Mouse (Mus musculus): ENCODE data around the gene Sdhd. TPM values are rescaled to one million over a fixed set of nuclear protein-coding genes. Genes with fewer than 3 reads are reported as not detected.

Sdhd gene
- total and polyA plus RNA-seq, 3 experiments: 340 to 375 TPM; not detected in 1

DNA sequence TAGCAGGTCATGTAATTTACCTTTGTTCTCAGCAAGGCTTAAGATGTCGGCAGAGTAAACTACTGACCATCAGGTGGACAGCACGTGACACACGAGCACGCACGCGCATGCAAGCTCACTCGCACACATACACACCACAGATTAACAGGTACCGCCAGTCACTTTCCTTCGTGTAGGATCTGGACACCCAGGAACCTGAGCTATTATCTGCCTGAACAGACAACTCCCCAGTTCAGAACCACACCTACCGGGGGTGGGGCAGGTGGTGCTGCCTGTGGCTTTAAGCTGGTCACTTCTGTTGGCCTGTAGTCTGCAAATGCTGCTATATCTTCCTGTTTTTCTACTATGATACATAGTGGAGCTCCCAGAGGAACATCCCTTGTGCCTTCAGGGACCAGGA lies 46.9 kb upstream of the Sdhd start:
- TF ChIP-seq KAT2A (conservative IDR thresholded peaks at IDR 0.05; ENCODE audit: low read depth, low read length) (no peak), ELF1 (IDR thresholded peaks at IDR 0.05; ENCODE audit: low read depth, low read length) (no peak), HCFC1 (IDR thresholded peaks at IDR 0.05; ENCODE audit: low read depth, low read length) (no peak), TBP (IDR thresholded peaks at IDR 0.05; ENCODE audit: low read depth, low read length) (no peak), RAD21 (IDR thresholded peaks at IDR 0.05; ENCODE audit: low read depth, low read length) (no peak), JUND (IDR thresholded peaks at IDR 0.05; ENCODE audit: low read depth, low read length) (no peak), RCOR1 (IDR thresholded peaks at IDR 0.05; ENCODE audit: low read depth, low read length) (no peak), TAL1 (IDR thresholded peaks at IDR 0.05; ENCODE audit: low read length) (no peak), UBTF (IDR thresholded peaks at IDR 0.05; ENCODE audit: borderline replicate concordance, insufficient read depth, low read depth, low read length) (no peak), POLR2AphosphoS5 (IDR thresholded peaks at IDR 0.05; ENCODE audit: borderline replicate concordance, low read depth, low read length) (no peak), MEF2A (IDR thresholded peaks at IDR 0.05; ENCODE audit: extremely low read depth, insufficient replicate concordance, low read depth, low read length, poor library complexity, severe bottlenecking) (no peak)
- Histone ChIP-seq H3K27me3 (ENCODE audit: control insufficient read depth in 1 of 2, insufficient read depth in 2 of 2, low read length in 2 of 2) (no peaks in the 10 kb centered on the region), H3K4me3 (ENCODE audit: control insufficient read depth in 1 of 2, insufficient read depth in 1 of 2, low read depth in 2 of 2, low read length in 2 of 2) (no peak overlapping the region), H3K27ac (ENCODE audit: control insufficient read depth, low read depth, low read length) (no peak overlapping the region), H3K9ac (ENCODE audit: control insufficient read depth, low read depth, low read length, poor library complexity, severe bottlenecking) (no peak overlapping the region), H3K79me2 (ENCODE audit: control insufficient read depth, insufficient read depth, low read length, poor library complexity) (no peaks in the 10 kb centered on the region), H3K4me1 (ENCODE audit: control insufficient read depth in 1 of 2, insufficient read depth in 2 of 2, low read length in 2 of 2) (no peaks in the 10 kb centered on the region), H3K36me3 (ENCODE audit: control insufficient read depth in 1 of 2, insufficient read depth in 2 of 2, low read length in 2 of 2) (peaks cover 0 to 28% of the 10 kb centered on the region in 2 experiments; a peak in 3 of 4 replicates), H3K9me3 (replicated peaks; ENCODE audit: insufficient read depth, low read length) (no peaks in the 10 kb centered on the region)
- peak; percentile 13 for DNase-seq (ENCODE audit: low read depth, low spot score)

GRCm38 (mm10) chr9:50646826-50647370 lies 43.3 kb upstream of the Sdhd start:
- Histone ChIP-seq H3K4me1 (ENCODE audit: control insufficient read depth in 1 of 2, insufficient read depth in 2 of 2, low read length in 2 of 2) (no peaks in the 10 kb centered on the region), H3K79me2 (ENCODE audit: control insufficient read depth, insufficient read depth, low read length, poor library complexity) (no peaks in the 10 kb centered on the region), H3K27ac (ENCODE audit: control insufficient read depth, low read depth, low read length) (no peak overlapping the region), H3K9me3 (replicated peaks; ENCODE audit: insufficient read depth, low read length) (no peaks in the 10 kb centered on the region), H3K27me3 (ENCODE audit: control insufficient read depth in 1 of 2, insufficient read depth in 2 of 2, low read length in 2 of 2) (no peaks in the 10 kb centered on the region), H3K9ac (ENCODE audit: control insufficient read depth, low read depth, low read length, poor library complexity, severe bottlenecking) (no peak overlapping the region), H3K36me3 (ENCODE audit: control insufficient read depth in 1 of 2, insufficient read depth in 2 of 2, low read length in 2 of 2) (peaks cover 0 to 30% of the 10 kb centered on the region in 2 experiments; a peak in 3 of 4 replicates), H3K4me3 (ENCODE audit: control insufficient read depth in 1 of 2, insufficient read depth in 1 of 2, low read depth in 2 of 2, low read length in 2 of 2) (no peak overlapping the region)
- TF ChIP-seq MXI1 (IDR thresholded peaks at IDR 0.05; ENCODE audit: low read depth, low read length) (no peak), USF1 (IDR thresholded peaks at IDR 0.05; ENCODE audit: low read depth, low read length) (no peak), GATA1 (IDR thresholded peaks at IDR 0.05; ENCODE audit: low read depth, low read length) (no peak), ETS1 (IDR thresholded peaks at IDR 0.05; ENCODE audit: low read depth, low read length) (no peak), TAL1 (IDR thresholded peaks at IDR 0.05; ENCODE audit: low read length) (no peak), MAZ (IDR thresholded peaks at IDR 0.05; ENCODE audit: low read depth, low read length) (no peak), KAT2A (conservative IDR thresholded peaks at IDR 0.05; ENCODE audit: low read depth, low read length) (no peak), POLR2AphosphoS2 (IDR thresholded peaks at IDR 0.05; ENCODE audit: low read length) (no peak), MAFK (IDR thresholded peaks at IDR 0.05; ENCODE audit: borderline replicate concordance, low read depth, low read length) (no peak)
- no peak for DNase-seq (ENCODE audit: low read depth, low spot score)

Data from MEL (cell line).